Mouse (Mus musculus) gastrocnemius, postnatal 4 days (tissue): ENCODE data around the gene Plp2. TPM values are rescaled to one million over a fixed set of nuclear protein-coding genes. Genes with fewer than 3 reads are reported as not detected.
A peak's percentile ranks its signal among the peaks of the same experiment; 100 is the strongest.
"Not testable (repeated sequence)": the region's sequence is repeated elsewhere in the genome, so short reads cannot be mapped to it uniquely, and the experiment has no call there.

Experiments
- DNase-seq, 2 experiments: peaks; one replicate each; pipeline ENCODE4 v3.0.0; 2021 to 2022; ENCODE audit warnings: low spot score in 2 of 2, mixed read lengths in 2 of 2
- long read RNA-seq, 2 experiments: library from polyadenylated mRNA; stranded (forward); transcript quantifications; one replicate each; pipeline ENCODE4 v2.0.0; 2021
- total RNA-seq, 2 experiments: library from RNA; stranded (reverse); gene quantifications; 2 replicates each; pipeline ENCODE4 v1.2.3; 2021

The Plp2 gene
- total RNA-seq, result 100 to 1,000 TPM in 1 of 2 experiments, 10 to 100 TPM in 1; 82.9 to 104 TPM
- long read RNA-seq, experiment 1, transcript Plp2-201 (5 exons, 1,157 nt), result major isoform, 56 of 58 reads
- long read RNA-seq, experiment 1, partial matches to known transcripts, result 1 of 58 reads
- long read RNA-seq, experiment 1, other reads (novel, unspliced or antisense), result 1 of 58 reads
- long read RNA-seq, experiment 2, transcript Plp2-201 (5 exons, 1,157 nt), result major isoform, 36 of 36 reads
- long read RNA-seq, experiment 2, partial matches to known transcripts, result 0 of 36 reads
- long read RNA-seq, experiment 2, other reads (novel, unspliced or antisense), result 0 of 36 reads

GRCm38 (mm10) chrX:7670921-7671623, at the start of gene Plp2:
TSS of gene Plp2 (minus strand) at chrX:7671390.
- DNase-seq, result peak in 1 of 2 experiments; percentile 31

- DNase-seq, result not testable (repeated sequence)
These were observed 44.9 kb upstream of the Plp2 start for GRCm38 (mm10) chrX:7716058-7716457.

- peak; percentile 66 to 87 for DNase-seq
These were observed 43.1 kb upstream of the Plp2 start, which contains the start of gene Wdr45 for GRCm38 (mm10) chrX:7714135-7714899. TSS of gene Wdr45 (plus strand) at chrX:7714333.

- DNase-seq, result not testable (repeated sequence)
These were observed 42.6 kb upstream of the Plp2 start for GRCm38 (mm10) chrX:7713764-7714134.

GRCm38 (mm10) chrX:7696954-7697381, 25.8 kb upstream of the Plp2 start, which contains the start of gene Gpkow:
TSS of gene Gpkow (plus strand) at chrX:7697131.
- peak; percentile 60 to 72 for DNase-seq

- DNase-seq, result no peak
These were observed 25.3 kb upstream of the Plp2 start for GRCm38 (mm10) chrX:7696520-7696919.

- no peak for DNase-seq
These were observed 21.7 kb upstream of the Plp2 start for GRCm38 (mm10) chrX:7692862-7693261.

GRCm38 (mm10) chrX:7690486-7690885, 19.3 kb upstream of the Plp2 start:
- DNase-seq, result no peak

GRCm38 (mm10) chrX:7688321-7688720, 17.1 kb upstream of the Plp2 start:
- DNase-seq, result no peak

- no peak for DNase-seq
These were observed 9.7 kb upstream of the Plp2 start, which contains the start of gene Magix for GRCm38 (mm10) chrX:7680864-7681263. TSS of gene Magix (minus strand) at chrX:7681251.

- no peak for DNase-seq
These were observed 8.8 kb upstream of the Plp2 start for GRCm38 (mm10) chrX:7680057-7680412.

GRCm38 (mm10) chrX:7679405-7680056, 8.3 kb upstream of the Plp2 start:
- DNase-seq, result peak; percentile 76 to 87

GRCm38 (mm10) chrX:7678986-7679385, 7.8 kb upstream of the Plp2 start:
- DNase-seq, result no peak

GRCm38 (mm10) chrX:7675001-7675380, 3.8 kb upstream of the Plp2 start:
- DNase-seq, result no peak

- no peak for DNase-seq
These were observed 3.3 kb upstream of the Plp2 start for GRCm38 (mm10) chrX:7674284-7675000.

- no peak for DNase-seq
These were observed 2.5 kb upstream of the Plp2 start for GRCm38 (mm10) chrX:7673578-7674281.

- DNase-seq, result no peak
These were observed 1.5 kb upstream of the Plp2 start for GRCm38 (mm10) chrX:7672739-7673138.

GRCm38 (mm10) chrX:7670390-7670881, 754 bp downstream of the Plp2 start:
- peak in 1 of 2 experiments; percentile 64 for DNase-seq

GRCm38 (mm10) chrX:7665739-7666502, 5.3 kb downstream of the Plp2 start:
- DNase-seq, result no peak
